Mouse (Mus musculus) lung, adult 2 months (tissue): ENCODE results near the gene Ak9.
"Not testable (repeated sequence)": the region's sequence is repeated elsewhere in the genome, so short reads cannot be mapped to it uniquely, and the experiment has no call there.

Experiments used
- CTCF ChIP-seq: fragments of 200-500 bp; IDR thresholded peaks from 2 replicates; pipeline ENCODE4 v1.5.1; 2011; ENCODE audit warnings: mild to moderate bottlenecking, low read length, control low read depth; ENCODE audit not compliant: insufficient read depth
- POLR2A ChIP-seq: fragments of 200-500 bp; IDR thresholded peaks from 2 replicates; pipeline ENCODE4 v1.6.1; 2011; ENCODE audit warnings: low read depth, mild to moderate bottlenecking, control low read depth, low read length, borderline replicate concordance; ENCODE audit errors: extremely low read depth

GRCm38 (mm10) chr10:41410176-41410575, 106.4 kb downstream of the Ak9 start:
- TF ChIP-seq POLR2A, CTCF: not testable (repeated sequence)
